Mouse (Mus musculus) liver, embryonic 16.5 days (tissue): ENCODE data around the gene Os9. TPM values are rescaled to one million over a fixed set of nuclear protein-coding genes. Genes with fewer than 3 reads are reported as not detected.

Source experiments
- ATAC-seq: fragments of 200-750 bp; cut with Nextera tagmentation; 2 replicates; pipeline ENCODE4 v1.8.0; 2017; ENCODE audit warnings: low read depth, mild to moderate bottlenecking, moderate number of reproducible peaks, moderate library complexity
- H3K27ac ChIP-seq: fragments of 300-500 bp; sonication (generic); 2 replicates; pipeline ENCODE4 v1.5.1; 2014; ENCODE audit warnings: mild to moderate bottlenecking, low read length
- H3K27me3 ChIP-seq: fragments of 300-500 bp; sonication (generic); 2 replicates; pipeline ENCODE4 v1.6.1; 2014; ENCODE audit warnings: low read depth, low read length, mixed read lengths; ENCODE audit not compliant: control insufficient read depth, insufficient read depth
- H3K36me3 ChIP-seq: fragments of 300-500 bp; sonication (generic); 2 replicates; pipeline ENCODE4 v1.6.1; 2014; ENCODE audit warnings: mild to moderate bottlenecking; ENCODE audit not compliant: control insufficient read depth, insufficient read depth
- H3K4me1 ChIP-seq: fragments of 300-500 bp; sonication (generic); 2 replicates; pipeline ENCODE4 v1.6.1; 2014; ENCODE audit warnings: low read depth, low read length, mixed read lengths; ENCODE audit not compliant: control insufficient read depth
- H3K4me2 ChIP-seq: fragments of 300-500 bp; sonication (generic); 2 replicates; pipeline ENCODE4 v1.6.1; 2014; ENCODE audit warnings: low read depth, low read length, mixed read lengths
- H3K4me3 ChIP-seq: fragments of 300-500 bp; sonication (generic); 2 replicates; pipeline ENCODE4 v1.5.1; 2014; ENCODE audit warnings: low read depth, mild to moderate bottlenecking, low read length
- H3K9ac ChIP-seq: fragments of 300-500 bp; sonication (generic); 2 replicates; pipeline ENCODE4 v1.6.1; 2014; ENCODE audit warnings: low read depth, low read length
- H3K9me3 ChIP-seq: fragments of 300-500 bp; sonication (generic); replicated peaks from 2 replicates; pipeline ENCODE4 v1.6.1; 2016; ENCODE audit warnings: low read length; ENCODE audit not compliant: control insufficient read depth
- WGBS: fragments of 180-500 bp; shearing (Covaris S2); extraction: QIAGEN DNeasy Blood & Tissue Kit; methylation state at CpG from one replicate; pipeline ENCODE4 v1.1.7; 2014; ENCODE audit not compliant: insufficient replicate concordance; 5-methylcytosine and 5-hydroxymethylcytosine counted together
- polyA plus RNA-seq: library from polyadenylated mRNA; unstranded; fragments of >200 nt; fragmentation: Nextera tagmentation; extraction: Ambion mirVana; gene quantifications from 2 replicates; pipeline ENCODE4 v1.2.1, GENCODE M21; 2015

Os9 gene
- polyA plus RNA-seq, 1 experiment from 2014 or later, result 65.6 TPM

DNA sequence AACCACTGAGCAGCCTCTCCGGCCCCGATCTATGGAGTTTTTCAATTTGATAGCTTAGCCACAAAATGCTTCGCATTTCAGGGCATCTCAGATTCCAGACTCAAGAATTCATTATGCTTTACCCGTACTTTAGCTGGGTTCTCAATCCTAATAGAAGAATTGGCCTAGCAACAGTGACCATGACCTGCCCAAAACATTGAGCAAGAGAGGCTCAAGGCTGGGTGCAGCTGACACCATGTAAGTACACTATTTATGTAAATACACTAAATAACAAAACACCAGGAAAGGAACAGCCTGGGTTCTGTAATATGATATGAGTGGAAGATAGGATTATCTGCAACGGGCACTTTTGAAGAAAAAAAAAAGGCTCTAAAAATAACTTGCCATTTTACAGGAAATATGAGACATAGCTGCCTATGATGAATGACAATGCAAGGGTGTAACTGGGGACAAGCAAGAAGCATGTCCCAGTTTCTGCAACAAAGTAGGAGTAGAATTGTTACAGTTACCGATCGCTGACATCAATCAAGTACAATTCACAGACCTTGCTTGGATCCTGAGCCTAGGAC lies 6.9 kb upstream of the Os9 start:
- H3K4me1 ChIP-seq, result peaks cover 36% of the 10 kb centered on the region
- no peak overlapping the region for H3K4me3 ChIP-seq

DNA sequence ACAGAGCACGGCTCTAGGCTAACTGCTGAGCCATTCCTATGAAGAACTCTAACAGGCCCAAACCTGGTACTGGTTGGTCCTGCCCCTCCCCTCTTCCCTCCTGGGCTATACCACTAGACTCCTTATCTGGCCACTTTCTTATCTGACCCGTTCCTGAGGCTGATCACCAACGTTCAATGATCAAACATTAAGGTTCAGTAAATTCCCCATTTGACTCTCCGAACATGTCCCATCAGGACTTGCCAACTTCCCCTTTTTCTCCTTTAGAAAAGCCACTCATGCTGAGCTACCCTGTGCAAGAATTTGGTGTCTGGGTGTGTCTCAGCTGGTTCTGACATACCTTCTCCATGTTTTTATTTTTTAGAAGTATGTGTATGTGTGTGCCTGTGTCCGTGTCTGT lies 5.6 kb upstream of the Os9 start:
- peak; percentile 32 for ATAC-seq
- no peaks in the 10 kb centered on the region for H3K27me3 ChIP-seq
- WGBS, result 23% methylated on average over 5 of the region's 5 CpGs
- no peak overlapping the region for H3K4me3 ChIP-seq
- H3K36me3 ChIP-seq, result no peaks in the 10 kb centered on the region
- no peak overlapping the region for H3K9ac ChIP-seq
- peaks cover 48% of the 10 kb centered on the region for H3K4me1 ChIP-seq
- no peak overlapping the region for H3K4me2 ChIP-seq
- peak overlapping the region; percentile 18 for H3K27ac ChIP-seq
- H3K9me3 ChIP-seq, result no peaks in the 10 kb centered on the region

More for the DNA sequence above, 6.9 kb upstream of the Os9 start:
- Histone ChIP-seq H3K27me3 (no peaks in the 10 kb centered on the region), H3K9me3 (no peaks in the 10 kb centered on the region), H3K27ac (peak overlapping the region; percentile 32; the same call in 1 of the 2 replicates), H3K36me3 (no peaks in the 10 kb centered on the region), H3K4me2 (no peak overlapping the region), H3K9ac (no peak overlapping the region)
- WGBS, result 44% methylated on average over 7 of the region's 7 CpGs
- no peak for ATAC-seq

DNA sequence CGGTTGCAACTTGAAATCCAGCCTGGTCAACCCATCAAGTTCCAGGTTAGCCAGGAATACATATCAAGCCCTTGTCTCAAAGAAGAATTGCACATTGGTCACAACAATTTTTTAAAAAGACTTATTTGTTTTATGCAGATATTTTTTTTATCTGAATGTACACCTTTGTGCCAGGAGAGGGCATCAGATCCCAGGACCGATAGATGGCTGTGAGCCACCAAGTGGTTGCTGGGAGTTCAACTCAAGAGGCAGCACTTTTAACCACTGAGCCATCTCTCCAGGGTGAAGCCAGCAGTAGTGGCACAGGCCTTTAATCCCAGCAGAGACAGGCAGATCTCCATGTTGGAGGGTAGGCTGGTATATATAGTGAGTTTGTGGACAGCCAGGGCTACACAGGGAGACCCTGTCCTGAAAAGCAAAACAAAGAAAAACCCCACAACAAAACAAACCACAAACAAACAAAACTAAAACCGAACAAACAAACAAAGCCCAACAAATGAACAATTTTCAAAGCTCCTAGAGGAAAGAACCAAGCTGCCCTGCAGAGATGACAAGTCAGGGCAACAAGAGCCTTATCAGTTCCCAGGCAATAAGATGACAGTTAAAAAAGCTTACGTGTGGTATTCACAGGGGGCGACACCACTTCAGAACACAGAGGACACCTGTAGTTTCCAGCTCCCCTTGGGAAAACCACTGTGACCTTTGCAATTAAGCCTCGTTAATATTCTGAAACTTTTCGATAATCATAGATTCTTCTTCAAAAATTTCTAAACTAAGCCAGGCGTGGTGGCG lies 4.5 kb upstream of the Os9 start:
- H3K4me2 ChIP-seq, result no peak overlapping the region
- H3K9me3 ChIP-seq, result no peaks in the 10 kb centered on the region
- peak overlapping the region; percentile 62 for H3K27ac ChIP-seq
- H3K4me1 ChIP-seq, result peaks cover 50% of the 10 kb centered on the region
- no peaks in the 10 kb centered on the region for H3K36me3 ChIP-seq
- no peak overlapping the region for H3K9ac ChIP-seq
- H3K4me3 ChIP-seq, result no peak overlapping the region
- ATAC-seq, result no peak
- no peaks in the 10 kb centered on the region for H3K27me3 ChIP-seq
- 37% methylated on average over 9 of the region's 9 CpGs for WGBS

DNA sequence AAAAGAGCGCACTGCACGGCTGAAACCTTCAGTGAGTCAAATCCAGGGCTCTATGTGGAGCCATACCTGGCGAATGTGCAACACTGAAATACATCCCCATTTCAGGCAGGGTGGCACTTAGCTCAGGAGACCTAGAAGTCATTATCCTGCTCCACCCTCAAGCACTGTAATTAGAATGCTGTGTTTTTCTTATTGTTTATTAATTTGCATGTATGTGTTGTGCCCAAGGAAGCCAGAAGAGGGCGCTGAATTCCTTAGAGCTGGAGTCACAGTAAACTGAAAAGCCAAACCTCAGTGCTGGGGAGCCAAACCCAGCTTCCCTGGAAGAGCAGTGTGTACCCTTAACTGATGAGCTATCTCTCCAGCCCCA lies 2.5 kb upstream of the Os9 start:
- peak overlapping the region; percentile 54 for H3K9ac ChIP-seq
- H3K4me2 ChIP-seq, result peak overlapping the region; percentile 71
- no peak for ATAC-seq
- 21% methylated on average over 4 of the region's 4 CpGs for WGBS
- peak overlapping the region; percentile 92 for H3K27ac ChIP-seq
- peaks cover 56% of the 10 kb centered on the region for H3K4me1 ChIP-seq
- peak overlapping the region; percentile 50 for H3K4me3 ChIP-seq
- no peaks in the 10 kb centered on the region for H3K27me3 ChIP-seq
- peaks cover 11% of the 10 kb centered on the region for H3K36me3 ChIP-seq
- H3K9me3 ChIP-seq, result no peaks in the 10 kb centered on the region

DNA sequence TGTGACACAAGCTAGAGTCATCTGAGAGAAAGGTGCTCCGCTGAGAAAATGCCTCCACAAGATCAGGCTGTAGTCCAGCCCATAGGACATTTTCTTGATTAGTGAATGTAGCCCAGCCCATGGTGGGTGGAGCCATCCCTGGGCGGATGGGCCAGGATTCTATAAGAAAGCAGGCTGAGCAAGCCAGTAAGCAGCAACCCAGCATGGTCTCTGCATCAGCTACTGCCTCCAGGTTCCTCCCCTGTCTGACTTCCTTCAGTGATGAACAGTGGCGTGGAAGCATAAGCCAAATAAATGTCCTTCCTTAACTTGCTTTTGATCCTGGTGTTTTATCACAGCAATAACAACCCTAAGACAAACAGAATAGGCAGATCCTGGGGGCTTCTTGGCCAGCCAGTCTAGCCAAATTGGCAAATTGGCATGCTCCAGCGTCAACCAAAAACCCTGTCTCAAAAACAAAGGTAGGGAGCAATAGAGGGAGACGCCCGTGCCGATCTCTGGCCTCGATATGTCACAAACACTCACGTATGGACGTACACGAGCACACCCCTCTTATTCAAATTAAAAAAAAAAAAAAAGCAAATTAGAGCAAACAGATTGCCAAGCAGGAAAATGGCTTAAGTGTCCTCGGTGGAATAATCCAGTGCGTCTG lies 2.0 kb upstream of the Os9 start:
- H3K4me3 ChIP-seq, result peak overlapping the region; percentile 50
- no peaks in the 10 kb centered on the region for H3K9me3 ChIP-seq
- peak; percentile 61 for ATAC-seq
- peak overlapping the region; percentile 71 for H3K4me2 ChIP-seq
- peaks cover 12% of the 10 kb centered on the region for H3K36me3 ChIP-seq
- peaks cover 52% of the 10 kb centered on the region for H3K4me1 ChIP-seq
- WGBS, result 29% methylated on average over 13 of the region's 13 CpGs
- H3K27ac ChIP-seq, result peak overlapping the region; percentile 92
- H3K27me3 ChIP-seq, result no peaks in the 10 kb centered on the region
- peak overlapping the region; percentile 54 for H3K9ac ChIP-seq

DNA sequence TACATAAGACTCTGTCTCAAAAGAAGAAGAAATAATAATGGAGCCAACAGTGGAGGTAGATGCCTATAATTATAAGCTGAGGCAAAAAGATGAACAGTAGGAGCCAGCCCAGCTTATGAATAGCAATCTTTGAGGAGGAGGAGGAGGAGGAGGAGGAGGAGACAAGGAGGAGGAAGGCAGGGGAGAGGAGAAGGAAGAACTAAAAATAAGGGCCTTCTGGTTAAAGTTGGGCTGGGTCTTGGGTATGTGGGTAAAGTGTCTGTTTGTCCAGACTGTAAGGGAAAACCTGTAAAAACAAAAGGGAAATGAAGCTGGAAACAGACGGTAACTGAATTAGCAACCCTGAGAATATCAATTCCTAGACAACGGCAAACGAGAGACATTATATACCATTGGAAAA lies 1.1 kb upstream of the Os9 start:
- Histone ChIP-seq H3K27ac (peak overlapping the region; percentile 92), H3K4me2 (peak overlapping the region; percentile 71; the same call in 1 of the 2 replicates)

DNA sequence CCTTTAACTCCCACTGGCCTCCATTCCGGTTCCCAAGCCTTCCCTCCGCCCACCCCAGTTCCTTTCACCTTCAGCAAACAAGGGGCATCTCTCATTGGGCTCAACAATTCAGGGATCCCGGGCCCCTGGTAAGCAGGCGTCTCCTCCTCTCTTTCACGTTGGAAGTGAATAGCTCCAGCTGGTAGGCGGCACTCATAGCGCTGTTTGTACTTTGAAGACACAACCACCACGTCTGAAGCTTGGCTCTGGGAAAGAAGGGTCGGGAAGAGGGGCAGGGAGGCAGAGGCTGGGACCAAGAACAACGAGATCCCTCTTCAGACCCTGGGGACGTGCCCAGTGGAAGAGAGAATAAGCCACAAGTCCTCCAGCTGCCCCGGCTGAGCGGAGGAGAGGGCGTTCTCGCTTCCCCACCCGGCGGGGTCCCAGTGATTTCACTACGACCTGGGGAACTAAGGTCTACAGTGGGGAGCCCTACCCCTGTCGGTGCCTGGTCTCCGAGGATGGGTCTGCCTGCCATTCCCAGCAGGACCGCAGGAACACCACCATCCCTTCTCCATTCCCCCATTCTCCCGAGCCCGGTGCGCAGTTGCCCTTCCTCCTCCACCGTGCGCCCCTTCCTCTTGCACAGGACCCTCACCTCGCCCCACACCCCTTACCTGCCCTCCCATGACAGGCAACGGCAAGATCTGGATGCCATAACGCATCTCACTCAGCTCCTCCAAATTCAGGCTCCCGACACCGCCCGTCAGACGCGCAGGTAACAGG lies 448 bp downstream of the Os9 start:
- Histone ChIP-seq H3K36me3 (peaks cover 24% of the 10 kb centered on the region), H3K27me3 (no peaks in the 10 kb centered on the region), H3K9me3 (no peaks in the 10 kb centered on the region), H3K4me2 (peak overlapping the region; percentile 95), H3K27ac (peak overlapping the region; percentile 45), H3K9ac (peak overlapping the region; percentile 84), H3K4me3 (peak overlapping the region; percentile 83), H3K4me1 (peaks cover 32% of the 10 kb centered on the region)
- 4% methylated on average over 34 of the region's 34 CpGs for WGBS
- peak; percentile 4; the same call in 1 of the 2 replicates for ATAC-seq

More for the DNA sequence above, 1.1 kb upstream of the Os9 start:
- H3K9me3 ChIP-seq, result no peaks in the 10 kb centered on the region
- WGBS, result 68% methylated on average over 3 of the region's 3 CpGs
- H3K9ac ChIP-seq, result no peak overlapping the region
- peaks cover 18% of the 10 kb centered on the region for H3K36me3 ChIP-seq
- H3K4me1 ChIP-seq, result peaks cover 45% of the 10 kb centered on the region
- no peak overlapping the region for H3K4me3 ChIP-seq
- H3K27me3 ChIP-seq, result no peaks in the 10 kb centered on the region
- no peak for ATAC-seq

DNA sequence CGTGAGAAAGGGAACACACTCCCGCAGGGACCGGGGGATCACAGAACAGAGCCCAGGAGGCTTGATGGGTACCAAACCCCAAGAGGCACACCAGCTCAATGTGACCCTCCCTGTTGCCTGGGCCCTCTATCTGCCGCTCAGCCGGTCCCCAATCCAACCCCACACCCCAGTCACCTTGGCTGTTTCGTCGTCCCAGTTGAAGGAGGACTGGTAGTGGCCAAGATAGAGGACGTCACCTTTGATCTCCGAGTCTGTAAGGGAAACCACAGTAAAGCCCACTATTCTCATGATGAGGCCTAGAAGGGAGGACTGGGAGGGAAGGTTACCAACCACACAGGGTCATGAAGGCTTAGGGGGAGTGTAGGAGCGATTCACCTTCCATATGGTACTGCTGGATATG lies 1.7 kb downstream of the Os9 start:
- Histone ChIP-seq H3K4me3 (no peak overlapping the region), H3K36me3 (peaks cover 24% of the 10 kb centered on the region), H3K4me2 (no peak overlapping the region), H3K4me1 (peaks cover 26% of the 10 kb centered on the region), H3K9ac (no peak overlapping the region), H3K9me3 (no peaks in the 10 kb centered on the region), H3K27ac (no peak overlapping the region), H3K27me3 (no peaks in the 10 kb centered on the region)
- ATAC-seq, result no peak
- 90% methylated on average over 10 of the region's 10 CpGs for WGBS
